Mouse (Mus musculus) bone marrow macrophage, adult 2 months (primary cell): ENCODE measurements around the gene Adig. TPM values are rescaled to one million over a fixed set of nuclear protein-coding genes. Genes with fewer than 3 reads are reported as not detected.

ENCODE experiments used
- H3K27ac ChIP-seq: 2 replicates; pipeline ENCODE4 v1.5.1; 2012; ENCODE audit warnings: low read depth, low read length; ENCODE audit not compliant: insufficient read depth
- H3K4me1 ChIP-seq: 2 replicates; pipeline ENCODE4 v1.6.1; 2012; ENCODE audit warnings: low read length; ENCODE audit not compliant: control insufficient read depth, insufficient read depth
- H3K4me3 ChIP-seq: 2 replicates; pipeline ENCODE4 v1.5.1; 2012; ENCODE audit warnings: mild to moderate bottlenecking, low read length, moderate library complexity; ENCODE audit not compliant: insufficient read depth
- CTCF ChIP-seq: IDR thresholded peaks from 2 replicates; pipeline ENCODE4 v1.5.1; 2012; ENCODE audit warnings: low read depth, mild to moderate bottlenecking, low read length, moderate library complexity
- POLR2A ChIP-seq: IDR thresholded peaks from 2 replicates; pipeline ENCODE4 v1.6.1; 2012; ENCODE audit warnings: mild to moderate bottlenecking, low read depth, low read length, borderline replicate concordance
- polyA plus RNA-seq: library from polyadenylated mRNA; stranded (reverse); fragments of >200 nt; gene quantifications from 2 replicates; pipeline ENCODE4 v1.2.4, GENCODE M21; 2012; ENCODE audit not compliant: missing spikeins, insufficient read depth, insufficient read length

Gene Adig
- polyA plus RNA-seq, 1 experiment, result not detected

DNA sequence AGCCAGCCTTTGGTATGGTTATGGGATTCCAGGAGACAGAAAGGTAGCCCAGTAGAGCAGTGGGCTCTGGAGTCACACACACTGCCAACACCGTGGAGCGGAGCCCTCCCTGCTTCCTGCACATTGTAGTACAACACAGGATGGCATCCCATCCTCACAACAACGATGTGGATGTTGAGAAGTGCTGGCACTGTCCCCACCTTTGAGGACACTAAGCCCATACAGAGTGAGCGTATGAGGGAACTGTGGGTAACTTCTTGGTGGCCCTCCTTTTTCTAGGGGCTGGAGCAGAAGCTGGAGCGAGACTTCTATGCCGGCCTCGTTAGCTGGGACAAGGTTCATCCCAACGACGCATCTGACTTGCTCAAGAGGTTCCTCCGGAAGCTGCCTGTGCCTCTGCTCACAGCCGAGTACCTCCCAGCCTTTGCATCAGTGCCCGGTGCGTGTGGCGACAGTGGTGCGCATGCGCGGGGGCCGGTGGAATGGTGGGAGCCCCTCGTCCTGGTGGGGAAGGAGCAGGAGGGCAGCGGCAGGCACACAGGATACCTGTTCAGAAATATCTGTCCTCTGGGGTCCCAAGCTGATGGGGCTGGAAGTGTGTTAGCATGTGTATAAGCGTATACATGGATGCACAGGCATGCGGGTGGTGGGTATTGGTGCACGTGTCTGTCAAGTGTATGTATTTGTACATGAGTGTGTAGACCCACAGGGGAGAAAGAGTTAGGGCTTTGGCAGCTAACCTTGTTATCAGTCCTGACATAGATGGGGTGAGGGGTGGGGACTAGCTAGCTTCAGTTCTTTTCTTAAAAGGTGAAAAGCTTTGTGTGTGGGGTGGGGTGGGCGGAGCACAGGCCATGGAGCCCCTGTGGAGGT lies 37.3 kb downstream of the Adig start:
- no peak overlapping the region for H3K4me3 ChIP-seq
- no peak overlapping the region for H3K27ac ChIP-seq
- H3K4me1 ChIP-seq, result no peaks in the 10 kb centered on the region
- no peak for TF ChIP-seq CTCF
- TF ChIP-seq POLR2A, result no peak

DNA sequence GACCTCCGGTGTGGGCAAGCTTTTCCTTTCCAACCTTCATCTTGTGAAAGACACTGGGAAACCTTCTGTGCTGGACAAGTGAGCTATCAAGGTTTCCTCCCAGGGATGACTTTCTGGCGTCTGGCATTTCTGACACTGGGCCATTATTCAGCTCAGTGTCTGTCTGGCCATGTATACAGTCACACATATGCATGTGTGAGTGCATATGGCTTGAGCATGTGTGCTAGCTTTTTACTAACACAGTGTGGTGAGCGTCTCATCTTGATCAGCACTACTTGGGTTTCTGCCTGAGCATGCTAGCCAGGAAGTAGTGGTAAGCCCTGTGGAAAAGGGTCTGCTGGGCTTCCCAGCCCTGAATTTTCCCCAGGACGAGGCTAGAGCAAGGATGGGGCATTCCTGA lies 38.9 kb downstream of the Adig start:
- H3K4me1 ChIP-seq, result no peaks in the 10 kb centered on the region
- H3K27ac ChIP-seq, result no peak overlapping the region
- TF ChIP-seq POLR2A (no peak), CTCF (no peak)
- no peak overlapping the region for H3K4me3 ChIP-seq

DNA sequence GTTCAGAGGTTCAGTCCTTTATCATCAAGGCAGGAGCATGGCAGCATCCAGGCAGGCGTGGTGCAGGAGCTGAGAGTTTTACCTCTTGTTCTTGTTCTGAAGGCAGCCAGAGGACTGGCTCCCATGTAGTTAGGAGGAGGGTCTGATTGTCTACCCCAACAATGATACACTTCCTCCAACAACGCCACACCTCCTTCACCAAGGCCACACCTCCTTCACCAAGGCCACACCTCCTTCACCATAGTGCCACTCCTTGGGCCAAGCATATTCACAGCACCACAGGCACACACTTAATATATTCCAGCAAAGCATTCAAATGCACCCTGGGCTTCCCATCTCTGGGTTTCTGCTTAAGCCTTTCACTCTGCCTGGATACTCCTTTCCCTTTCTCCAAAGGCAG lies 42.9 kb downstream of the Adig start:
- H3K27ac ChIP-seq, result no peak overlapping the region
- no peaks in the 10 kb centered on the region for H3K4me1 ChIP-seq
- H3K4me3 ChIP-seq, result no peak overlapping the region
- TF ChIP-seq POLR2A, result no peak
- no peak for TF ChIP-seq CTCF

DNA sequence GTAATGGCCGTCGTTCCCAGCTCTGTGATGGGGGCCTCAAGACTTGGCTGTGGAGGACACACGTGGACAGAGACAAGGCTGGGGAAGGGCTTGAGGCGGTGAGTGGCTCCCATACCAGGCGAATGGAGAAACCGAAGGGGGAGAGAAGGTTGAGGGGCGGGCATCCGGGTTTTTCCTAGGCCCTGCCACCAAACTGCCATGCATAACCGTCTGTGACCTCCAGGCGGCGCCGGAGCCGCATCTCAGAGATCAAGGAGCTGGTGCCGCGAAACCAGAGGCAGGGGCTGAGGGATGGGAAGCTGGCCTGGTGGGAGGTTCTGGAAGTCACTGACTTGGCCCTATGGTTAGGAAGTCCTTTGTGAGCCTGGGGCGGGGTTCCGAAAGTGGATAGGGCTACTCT lies 44.3 kb downstream of the Adig start:
- H3K4me1 ChIP-seq, result no peaks in the 10 kb centered on the region
- TF ChIP-seq POLR2A, result no peak
- TF ChIP-seq CTCF, result peak; percentile 78
- no peak overlapping the region for H3K27ac ChIP-seq
- no peak overlapping the region for H3K4me3 ChIP-seq

DNA sequence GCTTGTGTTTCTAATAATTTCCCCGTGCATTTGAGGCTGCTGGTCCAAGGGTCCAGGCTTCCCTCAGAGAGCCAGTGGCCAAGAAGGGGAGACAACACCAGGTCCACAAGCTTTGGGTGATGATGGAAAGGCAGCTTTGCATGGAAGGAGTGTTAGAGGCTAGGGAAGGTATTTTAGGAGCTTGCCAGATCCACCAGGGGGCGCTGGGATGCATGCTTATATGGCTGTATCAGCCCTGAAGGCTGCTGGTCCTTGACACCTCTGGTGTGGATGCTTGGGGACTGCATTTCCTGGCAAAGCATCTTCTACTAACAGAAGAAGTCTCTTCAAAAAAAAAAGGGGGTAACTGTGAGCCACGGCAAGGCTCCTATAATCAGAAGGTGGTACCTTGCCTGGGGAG lies 47.7 kb downstream of the Adig start:
- Histone ChIP-seq H3K4me3 (no peak overlapping the region), H3K4me1 (no peaks in the 10 kb centered on the region), H3K27ac (no peak overlapping the region)
- TF ChIP-seq CTCF (peak; percentile 80), POLR2A (no peak)

DNA sequence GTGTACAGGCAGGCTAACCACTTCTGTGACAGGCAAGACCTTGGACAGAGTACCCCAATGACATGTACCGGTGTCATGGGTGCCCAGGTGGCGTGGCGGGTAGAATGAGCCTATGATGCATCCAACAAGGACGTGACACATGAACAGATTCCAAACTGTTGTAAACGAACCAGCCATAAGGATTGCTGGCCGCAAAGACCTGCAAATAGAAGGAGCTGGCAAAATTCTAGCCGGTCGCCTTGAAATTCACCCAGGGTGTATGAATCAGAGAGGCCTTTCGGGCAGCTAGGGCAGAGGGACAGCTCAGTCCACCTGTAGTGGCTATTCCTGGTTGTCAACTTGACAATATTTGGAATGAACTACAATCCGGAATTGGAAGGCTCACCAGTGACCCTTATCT lies 52.0 kb downstream of the Adig start:
- no peak overlapping the region for H3K27ac ChIP-seq
- no peak overlapping the region for H3K4me3 ChIP-seq
- peaks cover 3% of the 10 kb centered on the region; the same call in 1 of the 2 replicates for H3K4me1 ChIP-seq
- no peak for TF ChIP-seq CTCF

DNA sequence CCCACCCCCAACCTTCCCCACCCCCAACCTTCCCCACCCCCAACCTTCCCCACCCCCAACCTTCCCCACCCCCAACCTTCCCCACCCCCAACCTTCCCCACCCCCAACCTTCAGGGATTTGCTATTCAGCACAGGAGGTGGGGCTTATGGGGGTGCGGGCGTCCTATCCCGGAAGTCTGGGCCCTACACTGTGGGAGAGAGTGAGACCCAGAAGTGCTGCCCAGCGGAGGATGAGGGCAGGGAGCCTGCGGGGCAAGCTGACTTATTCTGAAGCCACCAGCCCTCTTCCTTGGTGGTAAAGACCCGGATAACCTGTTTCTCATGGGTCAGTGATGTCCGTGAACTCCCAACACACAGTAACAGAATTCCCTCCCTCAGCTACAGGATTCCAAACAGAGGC lies 52.8 kb downstream of the Adig start:
- Histone ChIP-seq H3K4me1 (peaks cover 3% of the 10 kb centered on the region; the same call in 1 of the 2 replicates), H3K4me3 (no peak overlapping the region), H3K27ac (no peak overlapping the region)
- no peak for TF ChIP-seq CTCF
- TF ChIP-seq POLR2A, result no peak

DNA sequence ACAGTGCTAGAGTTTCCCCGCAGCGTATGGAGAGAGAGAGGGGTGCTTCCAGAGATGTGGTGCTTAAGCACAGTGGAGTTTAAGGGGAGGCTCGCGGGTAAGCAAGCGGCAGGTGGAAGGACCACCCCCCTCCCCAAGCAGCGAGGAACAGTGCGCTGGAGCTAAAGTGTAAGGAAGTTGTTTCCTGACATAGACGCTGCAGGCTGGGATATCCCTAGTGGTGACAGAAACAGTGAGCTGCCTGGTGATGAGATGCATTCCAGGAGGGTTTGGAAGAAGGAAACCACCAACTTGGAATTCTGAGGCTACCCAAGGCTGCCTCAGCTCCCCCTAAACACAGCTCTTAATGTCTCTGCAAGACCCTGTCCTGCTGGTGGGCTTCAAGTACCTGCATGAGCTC lies 53.4 kb downstream of the Adig start:
- peaks cover 3% of the 10 kb centered on the region; the same call in 1 of the 2 replicates for H3K4me1 ChIP-seq
- no peak for TF ChIP-seq POLR2A
- no peak for TF ChIP-seq CTCF
- no peak overlapping the region for H3K27ac ChIP-seq
- peak overlapping the region; percentile 26 for H3K4me3 ChIP-seq

DNA sequence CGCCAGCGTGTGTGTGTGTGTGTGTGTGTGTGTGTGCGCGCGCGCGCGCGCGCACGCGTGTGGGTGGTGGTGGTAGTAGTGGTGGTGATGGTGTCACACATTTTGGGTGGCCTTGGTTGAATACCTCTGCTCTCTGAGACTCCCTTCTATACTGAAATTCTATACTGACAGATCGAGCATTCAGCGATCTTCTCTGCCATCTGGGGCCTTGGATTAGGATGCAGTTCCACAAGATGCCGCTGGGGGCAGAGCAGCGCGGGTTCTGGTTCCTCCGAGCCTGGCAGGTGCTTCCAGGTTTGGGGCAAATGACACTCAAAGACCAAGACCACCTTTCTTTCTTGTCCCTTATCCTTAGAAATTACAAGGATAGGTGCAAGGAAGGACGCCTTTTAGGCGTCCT lies 53.8 kb downstream of the Adig start:
- TF ChIP-seq CTCF (peak; percentile 81), POLR2A (no peak)
- Histone ChIP-seq H3K4me3 (peak overlapping the region; percentile 26), H3K4me1 (peaks cover 3% of the 10 kb centered on the region; the same call in 1 of the 2 replicates), H3K27ac (no peak overlapping the region)

DNA sequence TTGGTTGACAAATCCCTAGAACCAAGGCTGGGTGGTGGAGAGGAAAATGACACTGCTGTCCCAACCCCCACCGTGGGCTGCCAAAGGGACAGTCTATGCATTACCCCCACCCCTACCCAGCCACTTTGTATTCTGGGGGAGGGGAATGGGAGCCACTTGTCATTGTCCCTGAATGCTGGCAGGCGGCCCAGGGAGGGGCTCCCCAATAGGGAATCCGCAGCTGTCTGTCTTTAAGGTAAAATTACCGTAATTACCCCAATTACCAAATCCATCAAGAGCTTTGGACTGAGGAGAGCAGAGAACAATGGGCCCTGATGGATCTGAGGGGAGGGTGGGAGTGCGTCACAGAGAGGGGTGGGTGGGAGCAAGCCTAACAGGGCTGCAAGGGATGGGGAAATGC lies 54.3 kb downstream of the Adig start:
- TF ChIP-seq CTCF (no peak), POLR2A (no peak)
- Histone ChIP-seq H3K27ac (no peak overlapping the region), H3K4me3 (no peak overlapping the region), H3K4me1 (peaks cover 3% of the 10 kb centered on the region; the same call in 1 of the 2 replicates)

Other genes starting within 250 kb of the Adig start
- not detected in 2 replicates for gene Bpi, start 244.5 kb upstream of the Adig start, polyA plus RNA-seq
- gene Lbp, start 196.1 kb upstream of the Adig start, polyA plus RNA-seq, result 0.24 TPM in 1 of 2 replicates, not detected in the other
- gene Snhg11, start 127.0 kb upstream of the Adig start, polyA plus RNA-seq, result 1.2 and 1.9 TPM in 2 replicates
- gene Ralgapb, start 92.8 kb upstream of the Adig start, polyA plus RNA-seq, result 21.2 and 27.0 TPM in 2 replicates
- not detected in 2 replicates for gene Arhgap40, start 10.2 kb downstream of the Adig start, polyA plus RNA-seq
- gene Slc32a1, start 108.2 kb downstream of the Adig start, polyA plus RNA-seq, result not detected in 2 replicates
- 8.4 and 9.4 TPM in 2 replicates for gene Actr5, start 122.3 kb downstream of the Adig start, polyA plus RNA-seq
- gene Ppp1r16b, start 162.8 kb downstream of the Adig start, polyA plus RNA-seq, result not detected in 2 replicates